Comparison of ENCODE assay signal across 21 mouse cellular contexts in the genomic region with DNA sequence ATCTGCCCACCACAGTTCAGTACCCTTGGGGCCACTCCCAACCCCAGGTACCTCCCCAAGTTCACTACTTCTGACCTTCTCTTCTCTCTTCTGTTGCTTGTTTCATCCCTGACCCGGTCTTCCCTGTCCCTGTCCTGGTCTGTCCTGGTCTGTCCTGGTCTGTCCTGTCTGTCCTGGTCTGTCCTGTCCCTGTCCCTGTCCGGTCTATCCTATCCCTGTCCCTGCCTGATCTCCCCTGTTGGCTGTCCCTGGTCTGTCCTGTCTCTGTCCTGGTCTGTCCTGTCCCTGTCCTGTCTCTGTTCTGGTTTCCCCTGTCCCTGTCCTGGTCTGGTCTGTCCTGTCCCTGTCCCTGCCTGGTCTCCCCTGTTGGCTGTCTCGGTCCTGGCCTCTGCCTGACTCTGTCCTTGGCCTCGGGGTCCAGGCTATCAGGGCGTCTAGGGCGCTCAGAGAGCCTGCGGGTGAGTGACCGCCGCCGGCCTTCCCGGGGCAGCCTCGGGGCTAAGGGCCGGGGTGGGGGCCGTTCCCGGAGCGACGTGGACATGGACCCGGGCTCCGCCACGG. TPM values are rescaled to one million over a fixed set of nuclear protein-coding genes. Genes with fewer than 3 reads are reported as not detected.
DNase-seq lines count a peak whose midpoint lies in the region; ATAC-seq and TF ChIP-seq lines count a peak whose summit lies in the region.
"Had no signal": no experiment of that assay in that cellular context is flagged by ENCODE, and none has a peak within 500 bp of the region (broad histone marks: within the 10 kb centered on the region; RNA-seq: fewer than 3 reads in every experiment).

No protein-coding gene starts in this region.

- H3K27ac ChIP-seq in gastrocnemius, adult 2 months: peak overlapping the region; percentile 64
- no peak overlapping the region for H3K27ac ChIP-seq in liver, adult 2 months (replicated peaks; ENCODE audit: insufficient read depth, low read depth, low read length)
- H3K27ac ChIP-seq in liver, postnatal 0 days (ENCODE audit: low read depth): no peak overlapping the region
- H3K27ac ChIP-seq in stomach, embryonic 15.5 days: no peak overlapping the region
- H3K27ac ChIP-seq: forebrain, embryonic 13.5 days; limb, embryonic 13.5 days had no signal

- no peak for TF ChIP-seq EP300 in liver, postnatal 0 days (IDR thresholded peaks at IDR 0.05; ENCODE audit: low read depth)

- H3K9ac ChIP-seq in liver, adult 2 months (ENCODE audit: low read depth, low read length): no peak overlapping the region
- no peak overlapping the region for H3K9ac ChIP-seq in liver, postnatal 0 days (replicated peaks)
- H3K9ac ChIP-seq in stomach, embryonic 15.5 days: no peak overlapping the region
- H3K9ac ChIP-seq: forebrain, embryonic 13.5 days; limb, embryonic 13.5 days had no signal

- peak; percentile 48 for DNase-seq in gastrocnemius, adult 2 months
- DNase-seq in gastrocnemius, postnatal 14 days: no peak
- DNase-seq in liver, adult 2 months (ENCODE audit: extremely low read depth, low read depth, low spot score): peak; percentile 12
- DNase-seq in liver, postnatal 0 days: no peak
- DNase-seq in ovary, postnatal 36 days (ENCODE audit: low spot score): no peak
- DNase-seq: B cell, adult 2 months; cerebellum, adult 11-12 months; cerebellum, postnatal 36 days; heart, postnatal 4 days; kidney, adult 11 months; lung, postnatal 10 days; right cerebral cortex, postnatal 4 days had no signal

- ATAC-seq in liver, postnatal 0 days: no peak
- 0 out of 2 replicates have a peak, but pooled peaks have one; percentile 22 for ATAC-seq in erythroid progenitor cell, adult 5-6 weeks (replicated peaks; ENCODE audit: low FRiP score, poor library complexity, severe bottlenecking)
- ATAC-seq in stomach, embryonic 15.5 days (ENCODE audit: insufficient read depth, low FRiP score, low read depth): peak; percentile 4; the same call in 1 of the 2 replicates
- ATAC-seq: forebrain, embryonic 13.5 days; Patski had no signal

- TF ChIP-seq POLR2A in liver, adult 2 months (IDR thresholded peaks at IDR 0.05; ENCODE audit: extremely low read depth, insufficient read depth, low read length): no peak

- H3K4me2 ChIP-seq in liver, postnatal 0 days (ENCODE audit: low read depth, low read length): no peak overlapping the region
- H3K4me2 ChIP-seq in stomach, embryonic 15.5 days: no peak overlapping the region
- H3K4me2 ChIP-seq: forebrain, embryonic 13.5 days; limb, embryonic 13.5 days had no signal

- 89% methylated on average over 20 of the region's 20 CpGs for WGBS in liver, adult 2 months
- 85% methylated on average over 20 of the region's 20 CpGs for WGBS in liver, postnatal 0 days (ENCODE audit: insufficient replicate concordance)
- WGBS in stomach, embryonic 15.5 days: 88% methylated on average over 20 of the region's 20 CpGs

- H3K27me3 ChIP-seq in liver, adult 2 months (ENCODE audit: control insufficient read depth, insufficient read depth, low read length): no peaks in the 10 kb centered on the region
- H3K27me3 ChIP-seq in liver, postnatal 0 days (ENCODE audit: insufficient read depth, low read length): no peaks in the 10 kb centered on the region
- no peaks in the 10 kb centered on the region for H3K27me3 ChIP-seq in stomach, embryonic 15.5 days (replicated peaks)
- H3K27me3 ChIP-seq: forebrain, embryonic 13.5 days; limb, embryonic 13.5 days; megakaryocyte, embryonic 14.5 days; Patski had no signal

- H3K9me3 ChIP-seq in liver, postnatal 0 days (ENCODE audit: low read length): no peaks in the 10 kb centered on the region
- no peaks in the 10 kb centered on the region for H3K9me3 ChIP-seq in stomach, embryonic 15.5 days
- H3K9me3 ChIP-seq: forebrain, embryonic 13.5 days; limb, embryonic 13.5 days; megakaryocyte, embryonic 14.5 days had no signal

- H3K4me3 ChIP-seq in gastrocnemius, adult 2 months: peak overlapping the region; percentile 23; the same call in 1 of the 2 replicates
- H3K4me3 ChIP-seq in liver, adult 2 months (ENCODE audit: insufficient read depth, low read depth, low read length): no peak overlapping the region
- H3K4me3 ChIP-seq in liver, postnatal 0 days (ENCODE audit: low read depth, low read length): no peak overlapping the region
- no peak overlapping the region for H3K4me3 ChIP-seq in stomach, embryonic 15.5 days (replicated peaks)
- H3K4me3 ChIP-seq: forebrain, embryonic 13.5 days; limb, embryonic 13.5 days; megakaryocyte, embryonic 14.5 days had no signal

- H3K4me1 ChIP-seq in liver, adult 2 months (ENCODE audit: control insufficient read depth, insufficient read depth, low read length): no peaks in the 10 kb centered on the region
- no peaks in the 10 kb centered on the region for H3K4me1 ChIP-seq in liver, postnatal 0 days (ENCODE audit: insufficient read depth)
- no peaks in the 10 kb centered on the region for H3K4me1 ChIP-seq in stomach, embryonic 15.5 days
- H3K4me1 ChIP-seq: forebrain, embryonic 13.5 days; limb, embryonic 13.5 days; megakaryocyte, embryonic 14.5 days had no signal

- H3K79me2 ChIP-seq in liver, adult 2 months (ENCODE audit: control insufficient read depth, insufficient read depth, low read length): no peaks in the 10 kb centered on the region

- intact Hi-C loops in gastrocnemius, adult 2 months (cut with DNase I): no loop called here
- intact Hi-C loops in gastrocnemius, postnatal 14 days (cut with DNase I; ENCODE audit: low total_unique reads): no loop called here

- peaks cover 26% of the 10 kb centered on the region for H3K36me3 ChIP-seq in liver, adult 2 months (ENCODE audit: control insufficient read depth, insufficient read depth, low read length)
- peaks cover 64% of the 10 kb centered on the region for H3K36me3 ChIP-seq in liver, postnatal 0 days (replicated peaks; ENCODE audit: insufficient read depth, low read length)
- H3K36me3 ChIP-seq in stomach, embryonic 15.5 days: peaks cover 59% of the 10 kb centered on the region

- TF ChIP-seq CTCF in gastrocnemius, adult 2 months (IDR thresholded peaks at IDR 0.05): no peak
- no peak for TF ChIP-seq CTCF in liver, adult 2 months (IDR thresholded peaks at IDR 0.05; ENCODE audit: low read depth, low read length)
- no peak for TF ChIP-seq CTCF in liver, postnatal 0 days (IDR thresholded peaks at IDR 0.05; ENCODE audit: low read depth)

RNA-seq across cellular contexts. Expression of a gene that starts 16.1 kb away (rescaled TPM):
- 10 to 100 TPM; 28.4 to 29.3 TPM for total RNA-seq in gastrocnemius, adult 2 months (2021)
- 10 to 100 TPM; 32.5 to 38.0 TPM for total RNA-seq in gastrocnemius, postnatal 14 days (2021)
- total RNA-seq in liver, adult 2 months (2014; rRNA removed): 8.5 and 15.5 TPM in 2 replicates
- polyA plus RNA-seq in liver, adult 2 months (2012; rRNA removed): 46.6 and 62.9 TPM in 2 replicates
- 30.2 and 30.4 TPM in 2 replicates for polyA plus RNA-seq in liver, postnatal 0 days (2015; fragmentation: Nextera tagmentation; extraction: Ambion mirVana)
- total RNA-seq in erythroid progenitor cell, adult 5-6 weeks (2015; ENCODE audit: low replicate concordance): 36.4 and 59.1 TPM in 2 replicates
- 35.8 and 40.3 TPM in 2 replicates for total RNA-seq in erythroid progenitor cell, adult 5-6 weeks (2017; ENCODE audit: low replicate concordance)
- 86.9 and 97.5 TPM in 2 replicates for polyA plus RNA-seq in stomach, embryonic 15.5 days (2015; fragmentation: Nextera tagmentation; extraction: Ambion mirVana)

RNA-seq across cellular contexts. Expression of a gene that starts 21.7 kb away (rescaled TPM):
- total RNA-seq in gastrocnemius, adult 2 months (2021): not detected
- total RNA-seq in gastrocnemius, postnatal 14 days (2021): under 1 TPM; 0.16 to 0.23 TPM
- total RNA-seq in liver, adult 2 months (2014; rRNA removed): 0.18 and 0.60 TPM in 2 replicates
- polyA plus RNA-seq in liver, adult 2 months (2012; rRNA removed): 2.0 and 5.7 TPM in 2 replicates
- 32.0 and 34.0 TPM in 2 replicates for polyA plus RNA-seq in liver, postnatal 0 days (2015; fragmentation: Nextera tagmentation; extraction: Ambion mirVana)
- 56.2 and 74.6 TPM in 2 replicates for total RNA-seq in erythroid progenitor cell, adult 5-6 weeks (2015; ENCODE audit: low replicate concordance)
- total RNA-seq in erythroid progenitor cell, adult 5-6 weeks (2017; ENCODE audit: low replicate concordance): 12.7 and 14.7 TPM in 2 replicates
- 1.1 and 1.5 TPM in 2 replicates for polyA plus RNA-seq in stomach, embryonic 15.5 days (2015; fragmentation: Nextera tagmentation; extraction: Ambion mirVana)
- polyA plus RNA-seq: Patski had no signal

RNA-seq across cellular contexts. Expression of a gene that starts 25.5 kb away (rescaled TPM):
- total RNA-seq in gastrocnemius, adult 2 months (2021): not detected
- total RNA-seq in gastrocnemius, postnatal 14 days (2021): not detected
- not detected in 2 replicates for total RNA-seq in liver, adult 2 months (2014; rRNA removed)
- polyA plus RNA-seq in liver, adult 2 months (2012; rRNA removed): not detected in 2 replicates
- not detected in 2 replicates for polyA plus RNA-seq in liver, postnatal 0 days (2015; fragmentation: Nextera tagmentation; extraction: Ambion mirVana)
- total RNA-seq in erythroid progenitor cell, adult 5-6 weeks (2015; ENCODE audit: low replicate concordance): not detected in 2 replicates
- total RNA-seq in erythroid progenitor cell, adult 5-6 weeks (2017; ENCODE audit: low replicate concordance): not detected in 2 replicates
- not detected in 2 replicates for polyA plus RNA-seq in stomach, embryonic 15.5 days (2015; fragmentation: Nextera tagmentation; extraction: Ambion mirVana)
- total RNA-seq: gastrocnemius, adult 8-10 months; heart, adult 8-10 months; heart, postnatal 4 days had no signal
- polyA plus RNA-seq: limb, embryonic 13.5 days; Patski had no signal

RNA-seq across cellular contexts. Expression of a gene that starts 34.7 kb away (rescaled TPM):
- 100 to 1,000 TPM; 326 to 419 TPM for total RNA-seq in gastrocnemius, adult 2 months (2021)
- total RNA-seq in gastrocnemius, postnatal 14 days (2021): 100 to 1,000 TPM; 481 to 524 TPM
- total RNA-seq in liver, adult 2 months (2014; rRNA removed): 205 and 255 TPM in 2 replicates
- polyA plus RNA-seq in liver, adult 2 months (2012; rRNA removed): 191 and 262 TPM in 2 replicates
- polyA plus RNA-seq in liver, postnatal 0 days (2015; fragmentation: Nextera tagmentation; extraction: Ambion mirVana): 1,140 and 1,164 TPM in 2 replicates
- 818 and 840 TPM in 2 replicates for total RNA-seq in erythroid progenitor cell, adult 5-6 weeks (2015; ENCODE audit: low replicate concordance)
- 217 and 310 TPM in 2 replicates for total RNA-seq in erythroid progenitor cell, adult 5-6 weeks (2017; ENCODE audit: low replicate concordance)
- polyA plus RNA-seq in stomach, embryonic 15.5 days (2015; fragmentation: Nextera tagmentation; extraction: Ambion mirVana): 2,480 and 2,486 TPM in 2 replicates

RNA-seq across cellular contexts. Expression of a gene that starts 49.0 kb away (rescaled TPM):
- not detected for total RNA-seq in gastrocnemius, adult 2 months (2021)
- not detected for total RNA-seq in gastrocnemius, postnatal 14 days (2021)
- not detected in 2 replicates for total RNA-seq in liver, adult 2 months (2014; rRNA removed)
- not detected in 2 replicates for polyA plus RNA-seq in liver, adult 2 months (2012; rRNA removed)
- polyA plus RNA-seq in liver, postnatal 0 days (2015; fragmentation: Nextera tagmentation; extraction: Ambion mirVana): not detected in 2 replicates
- not detected in 2 replicates for total RNA-seq in erythroid progenitor cell, adult 5-6 weeks (2015; ENCODE audit: low replicate concordance)
- total RNA-seq in erythroid progenitor cell, adult 5-6 weeks (2017; ENCODE audit: low replicate concordance): not detected in 2 replicates
- polyA plus RNA-seq in stomach, embryonic 15.5 days (2015; fragmentation: Nextera tagmentation; extraction: Ambion mirVana): not detected in 2 replicates
- total RNA-seq: gastrocnemius, adult 8-10 months; heart, adult 8-10 months; heart, postnatal 4 days had no signal
- polyA plus RNA-seq: limb, embryonic 13.5 days; neural tube, embryonic 14.5 days; Patski had no signal

Comparison
In these comparisons a context has a peak if more than half of its experiments do, and no peak if none do; other contexts are left out.
1. DNase-seq: peak in gastrocnemius, adult 2 months (single experiment) and liver, adult 2 months (single experiment); none in gastrocnemius, postnatal 14 days (single experiment), liver, postnatal 0 days (single experiment) and ovary, postnatal 36 days (single experiment).